Mouse (Mus musculus) gastrocnemius, postnatal 36 days (tissue): ENCODE results near the gene Samd4. TPM values are rescaled to one million over a fixed set of nuclear protein-coding genes. Genes with fewer than 3 reads are reported as not detected.

Experiments used
- DNase-seq, 2 experiments: peaks; one replicate each; pipeline ENCODE4 v3.0.0; 2022
- intact Hi-C: fragments of 180-260 bp; cut with DNase I; formaldehyde crosslinking; loops from one replicate; pipeline ENCODE4 v1.15.1; 2025
- long read RNA-seq, 2 experiments: library from polyadenylated mRNA; stranded (forward); transcript quantifications; one replicate each; pipeline ENCODE4 v2.0.0; 2021
- total RNA-seq, 2 experiments: library from RNA; stranded (reverse); gene quantifications; 2 replicates each; pipeline ENCODE4 v1.2.3; 2021

The Samd4 gene
- 10 to 100 TPM; 37.4 to 45.7 TPM for total RNA-seq
- long read RNA-seq, experiment 1, partial matches to known transcripts, result 1 of 9 reads
- long read RNA-seq, experiment 1, other reads (novel, unspliced or antisense), result 8 of 9 reads
- long read RNA-seq, experiment 2, full-length matches to known transcripts, result 1 of 17 reads
- long read RNA-seq, experiment 2, partial matches to known transcripts, result 3 of 17 reads
- long read RNA-seq, experiment 2, other reads (novel, unspliced or antisense), result 13 of 17 reads

DNA sequence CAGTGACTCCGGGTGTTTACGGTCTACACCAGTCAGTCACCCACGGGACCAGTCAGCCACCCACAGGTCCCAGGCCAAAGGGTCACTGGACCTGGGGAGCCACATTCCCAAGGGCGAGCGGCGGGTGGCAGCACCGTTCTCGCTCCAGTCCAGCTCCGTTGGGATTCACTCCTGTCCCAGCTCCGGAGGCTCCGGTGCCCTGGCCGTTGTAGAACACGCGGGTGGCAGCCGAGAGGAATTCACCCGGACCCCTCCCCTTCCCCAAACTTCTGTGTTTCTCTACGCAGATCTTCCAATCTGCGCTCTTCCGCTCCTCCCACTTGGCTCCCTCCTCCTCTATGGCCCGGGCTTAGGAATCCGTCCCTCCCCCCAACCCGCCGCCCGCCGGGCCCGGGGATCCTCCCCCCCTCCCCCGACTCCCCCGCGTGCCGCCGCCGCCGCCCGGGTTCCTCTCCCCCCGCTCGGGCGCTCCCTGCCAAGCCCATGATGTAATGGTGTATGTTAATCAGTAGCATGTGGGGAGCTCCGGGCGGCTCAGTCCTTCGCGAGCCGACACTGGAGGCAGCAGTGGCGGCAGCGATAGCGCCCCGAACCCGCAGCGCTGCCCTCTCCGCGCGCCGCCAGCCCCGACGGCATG is at the start of gene Samd4:
Gene Samd4, plus strand, starts transcription at position 424 of the 637 bp plus-strand sequence.
- DNase-seq, result peak; percentile 78 to 89
- intact Hi-C loops, result loop anchor here (1.0 to 5.0 kb wide), 3 partner anchors 205 to 370 kb away; partner anchors contain the start of gene Gch1

DNA sequence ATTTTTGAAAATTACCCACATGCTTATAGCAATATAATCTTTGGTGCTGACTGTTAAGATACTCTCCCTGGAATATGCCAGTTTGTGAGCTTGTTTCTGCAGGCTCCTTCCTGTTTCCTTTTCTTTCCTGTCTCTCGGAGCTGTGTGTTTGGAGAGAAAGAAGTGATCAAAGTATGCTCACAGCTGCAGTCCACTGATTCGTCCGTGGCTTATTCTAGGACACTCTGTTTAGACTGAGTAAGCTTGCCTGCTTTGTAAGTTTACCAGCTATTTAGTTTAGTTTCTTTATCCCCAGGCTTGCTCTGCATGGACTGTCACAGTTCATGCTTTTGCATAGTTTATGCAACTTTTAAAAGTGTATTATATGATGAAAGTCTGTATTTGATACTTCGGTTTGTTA is 43.3 kb upstream of the Samd4 start:
- DNase-seq, result no peak
- intact Hi-C loops, result no loop called here

DNA sequence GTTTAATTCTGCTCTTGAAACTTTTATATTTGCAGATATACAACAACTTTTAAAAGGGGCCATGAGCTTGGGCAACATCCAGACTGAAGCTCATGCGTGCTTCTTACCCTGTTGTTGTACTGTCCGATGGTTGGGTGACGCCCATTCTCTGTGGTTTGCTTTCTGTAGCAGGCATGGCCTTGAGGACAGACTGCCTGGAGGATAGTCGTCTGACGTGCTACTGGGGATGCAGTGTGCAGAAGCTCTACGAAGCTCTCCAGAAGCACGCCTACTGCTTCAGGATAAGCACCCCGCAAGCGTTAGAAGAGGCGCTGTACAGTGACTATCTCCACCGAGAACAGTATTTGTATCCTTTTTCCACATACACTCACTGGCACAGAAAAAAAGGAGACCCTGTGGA is 36.9 kb upstream of the Samd4 start:
- DNase-seq, result no peak
- intact Hi-C loops, result no loop called here

DNA sequence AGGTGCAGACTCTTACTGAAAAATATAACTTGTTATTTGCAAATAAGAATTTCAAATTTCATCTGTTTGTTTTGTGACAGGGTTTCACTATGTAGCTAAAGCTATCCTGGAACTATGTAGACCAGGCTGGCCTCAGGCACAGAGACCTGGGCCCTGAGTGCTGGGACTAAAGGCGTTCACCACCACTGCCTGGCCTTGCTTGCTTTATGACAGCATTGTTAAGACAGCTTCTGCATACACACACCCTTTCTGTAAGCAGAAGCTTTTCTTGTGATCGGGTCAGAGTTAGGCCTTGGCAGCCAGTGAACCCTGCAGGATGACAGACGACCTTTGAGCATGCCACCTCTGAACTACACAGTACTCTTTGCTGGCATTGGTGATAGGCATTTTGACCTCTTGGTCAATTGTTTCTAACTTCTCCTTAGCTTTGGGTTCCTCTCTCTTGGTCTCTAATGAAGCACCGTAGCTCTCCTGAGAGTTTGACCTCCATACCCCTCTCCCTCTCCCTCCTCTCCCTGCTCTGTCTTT is 34.5 kb upstream of the Samd4 start:
- DNase-seq, result no peak
- intact Hi-C loops, result no loop called here

DNA sequence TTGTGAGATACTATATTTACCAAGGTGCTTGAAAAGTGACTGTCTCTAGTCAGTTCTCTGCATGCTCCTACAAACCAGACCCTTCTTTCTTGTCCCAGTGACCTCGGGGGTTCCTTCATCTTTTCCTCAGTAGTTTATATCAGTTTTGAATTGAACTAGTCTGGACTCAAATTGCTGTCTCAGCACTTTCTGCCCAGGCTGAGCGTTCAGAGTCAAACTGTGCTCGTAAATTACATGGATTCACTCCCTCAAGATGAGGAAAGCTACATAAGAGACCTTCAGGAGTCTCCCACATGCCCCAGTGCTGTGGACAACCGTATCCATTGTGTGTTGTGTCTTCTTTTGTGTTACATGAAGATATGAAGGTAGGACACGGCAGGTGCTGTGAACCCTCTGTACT is 33.9 kb upstream of the Samd4 start:
- no peak for DNase-seq

DNA sequence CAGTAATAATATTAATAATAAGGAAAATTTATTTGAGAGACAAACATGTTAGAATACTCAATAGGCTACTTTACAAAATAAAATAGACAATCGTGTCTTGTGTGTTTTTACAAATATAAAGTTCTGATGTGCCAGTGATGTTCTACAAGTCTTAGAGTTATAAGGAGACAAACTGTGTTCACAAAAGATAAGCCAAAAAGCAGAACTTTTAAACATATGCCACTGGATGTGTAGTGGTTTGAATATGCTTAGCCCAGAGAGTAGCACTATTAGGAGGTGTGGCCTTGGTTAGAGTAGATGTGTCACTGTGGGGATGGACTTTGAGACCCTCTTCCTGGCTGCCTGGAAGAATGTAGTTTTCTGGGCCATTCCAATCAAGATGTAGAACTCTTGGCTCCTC is 32.9 kb upstream of the Samd4 start:
- intact Hi-C loops, result no loop called here
- DNase-seq, result no peak

More for the DNA sequence above, 33.9 kb upstream of the Samd4 start:
- intact Hi-C loops, result no loop called here

DNA sequence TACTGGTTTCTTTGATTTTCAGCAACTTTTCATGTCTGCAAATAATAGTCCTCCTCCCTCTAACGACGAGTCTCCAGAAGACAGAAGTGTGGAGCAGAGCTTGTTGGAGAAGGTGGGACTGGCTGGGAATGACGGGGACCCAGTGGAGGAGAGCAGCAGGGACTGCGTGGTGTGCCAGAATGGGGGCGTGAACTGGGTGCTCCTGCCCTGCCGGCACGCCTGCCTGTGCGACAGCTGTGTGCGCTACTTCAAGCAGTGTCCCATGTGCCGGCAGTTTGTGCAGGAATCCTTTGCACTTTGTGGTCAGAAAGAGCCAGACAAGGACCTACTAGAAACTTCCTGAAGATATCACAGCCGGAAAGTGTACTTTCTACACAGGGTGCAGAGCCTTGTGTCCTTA is 29.0 kb upstream of the Samd4 start:
- no peak for DNase-seq
- intact Hi-C loops, result no loop called here

DNA sequence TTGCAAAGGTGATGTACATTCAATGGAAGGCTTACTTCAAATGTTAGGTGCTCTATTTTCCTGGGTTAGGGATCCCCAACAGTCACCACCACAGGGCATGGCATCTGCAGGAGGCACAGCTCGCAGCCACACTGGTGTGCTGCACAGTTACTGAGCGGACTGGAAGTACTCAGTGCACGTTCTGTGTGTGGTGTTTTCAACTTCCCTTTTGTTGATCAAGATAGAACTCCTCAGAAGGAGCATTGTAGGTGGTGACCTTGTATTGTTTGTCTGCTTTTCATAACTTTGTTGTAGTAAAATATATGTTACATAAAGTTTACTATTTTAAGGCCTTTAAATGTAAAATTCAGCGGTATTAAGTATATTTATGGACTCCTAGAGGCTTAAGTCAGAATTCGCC is 19.7 kb upstream of the Samd4 start:
- intact Hi-C loops, result no loop called here
- DNase-seq, result no peak

DNA sequence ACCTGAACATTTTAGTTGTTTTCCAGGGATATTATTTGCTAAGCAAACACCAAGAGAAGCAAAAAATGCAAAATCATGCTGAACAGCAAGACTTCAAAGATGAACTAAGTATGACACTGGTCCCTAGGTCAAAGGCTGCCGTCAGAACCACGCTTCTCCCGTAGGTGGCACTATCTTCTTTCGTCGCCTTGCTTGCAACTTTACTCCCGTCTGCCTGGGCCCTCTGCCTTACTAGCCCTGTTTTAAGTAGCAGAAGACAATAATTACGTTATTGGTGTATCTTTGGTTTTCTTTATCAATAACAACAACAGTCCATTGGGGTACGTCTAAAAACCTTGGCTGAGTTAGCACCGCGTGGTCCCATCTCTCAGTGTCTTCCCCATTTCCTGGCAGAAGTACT is 1.7 kb upstream of the Samd4 start:
- intact Hi-C loops, result loop anchor here (5.0 kb wide), 2 partner anchors 306 to 371 kb away; partner anchors contain the start of gene Gch1
- peak; percentile 51 to 59 for DNase-seq

DNA sequence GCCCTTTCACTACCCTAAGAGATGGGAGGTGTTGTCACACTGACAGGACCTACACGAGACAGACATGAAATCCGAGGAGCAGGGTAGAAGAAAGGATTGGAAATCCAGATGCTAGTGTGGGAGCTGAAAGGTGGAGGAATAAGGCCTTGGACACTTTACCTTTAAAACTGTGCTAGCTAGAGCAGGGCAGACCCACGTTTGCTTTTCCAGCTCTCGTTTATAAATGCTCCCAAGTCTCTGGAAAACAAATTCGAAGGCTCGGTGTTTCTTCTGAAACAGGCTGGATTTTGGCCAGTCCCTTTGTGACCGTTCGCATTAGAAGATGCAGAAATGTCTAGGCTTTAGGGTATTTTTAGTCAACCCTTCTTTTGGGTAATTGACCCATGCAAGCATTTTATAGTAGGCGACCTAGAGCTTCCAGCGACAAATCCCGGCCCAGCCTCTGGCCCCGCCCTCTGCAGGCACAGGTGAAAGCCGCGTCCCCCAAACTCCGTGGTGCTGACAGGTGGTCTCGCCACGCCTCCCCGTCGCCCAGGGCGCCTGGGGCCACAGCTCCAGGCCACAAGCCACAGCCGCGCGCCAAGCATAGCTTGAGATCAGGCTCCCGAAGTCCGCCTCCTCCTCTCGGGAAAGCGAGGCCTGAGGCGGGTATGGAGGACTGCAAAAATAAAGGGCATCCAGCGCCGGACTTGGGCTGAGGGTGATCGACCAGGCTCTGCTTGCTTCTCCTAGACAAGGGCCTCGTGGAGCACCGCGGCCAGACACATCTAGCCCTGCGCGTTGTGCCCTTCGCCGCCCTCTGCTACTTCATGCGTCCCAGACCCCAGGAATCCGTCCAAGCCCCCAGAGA is 848 bp upstream of the Samd4 start:
- peak in 1 of 2 experiments; percentile 27 for DNase-seq
- intact Hi-C loops, result loop anchor here (5.0 kb wide), 2 partner anchors 305 to 370 kb away; partner anchors contain the start of gene Gch1

DNA sequence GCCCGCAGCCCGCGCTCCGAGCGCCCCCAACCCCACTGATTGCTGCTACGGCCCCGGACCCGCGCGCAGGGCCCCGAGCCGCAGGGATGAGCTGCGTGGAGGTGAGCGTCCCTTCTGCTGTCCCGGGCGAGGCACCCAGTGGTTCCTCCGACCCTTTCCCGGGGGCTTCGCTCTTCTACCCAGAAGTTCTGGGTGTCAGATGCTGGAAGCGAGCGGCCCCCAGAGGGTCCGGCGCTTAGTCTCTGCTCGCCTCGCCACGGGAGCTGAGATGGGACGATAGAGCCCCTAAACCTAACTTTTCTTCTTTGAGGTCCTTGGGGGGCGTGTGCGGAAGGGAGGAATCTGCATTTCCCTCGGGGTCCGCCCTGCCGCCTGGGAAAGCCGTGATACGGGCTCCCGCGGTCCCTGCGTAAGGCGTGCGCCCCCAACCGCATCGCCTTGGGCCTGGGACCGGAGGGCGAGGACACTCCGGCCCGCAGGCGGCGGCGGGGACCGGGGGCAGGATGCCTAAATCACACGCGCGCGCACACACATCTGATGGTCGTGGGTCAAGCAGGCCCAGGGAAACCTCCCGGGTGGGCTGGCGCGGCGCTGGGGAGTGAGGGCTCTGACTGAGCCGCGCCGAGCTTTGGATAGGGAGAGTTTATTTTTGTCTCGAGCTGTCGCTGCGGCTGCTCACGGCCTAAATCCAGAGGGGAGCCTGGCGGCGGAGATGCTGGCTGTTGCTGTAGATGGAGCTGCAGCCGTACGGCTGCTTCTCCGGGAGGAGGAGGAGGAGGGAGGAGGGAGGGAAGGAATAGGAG is 615 bp downstream of the Samd4 start:
- peak; percentile 55 to 67 for DNase-seq
- intact Hi-C loops, result loop anchor here (1.0 to 5.0 kb wide), 3 partner anchors 204 to 369 kb away; partner anchors contain the start of gene Gch1

DNA sequence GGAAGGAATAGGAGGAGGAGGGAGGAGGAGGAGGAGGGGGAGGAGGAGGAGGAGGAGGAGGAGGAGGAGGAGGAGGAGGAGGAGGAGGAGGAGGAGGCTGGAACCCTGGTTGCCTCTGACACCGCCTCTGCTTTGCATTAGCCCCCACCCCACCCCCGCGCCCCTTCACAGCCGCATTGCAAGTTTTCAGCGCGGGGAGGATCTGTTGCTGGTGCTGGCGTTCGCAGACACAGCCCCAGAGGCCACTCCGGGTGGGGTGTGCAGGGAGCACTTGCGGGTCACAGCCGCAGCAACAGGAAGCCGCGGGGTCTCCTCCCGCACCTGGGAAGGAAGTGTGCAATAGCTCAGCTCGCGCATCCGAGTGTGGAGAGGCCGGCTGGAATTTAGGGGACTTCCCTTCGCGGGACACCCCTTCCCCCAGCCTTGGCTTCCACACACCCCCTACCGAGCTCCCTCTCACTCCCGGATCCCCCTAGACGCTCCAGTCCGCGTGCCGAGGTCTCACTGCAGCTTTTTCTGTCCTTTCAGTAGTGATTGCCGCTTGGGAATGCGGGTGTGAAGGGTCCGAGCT is 1.3 kb downstream of the Samd4 start:
- peak; percentile 28 to 57 for DNase-seq
- intact Hi-C loops, result loop anchor here (1.0 to 5.0 kb wide), 4 partner anchors 119 to 368 kb away; partner anchors contain the start of gene Gch1

DNA sequence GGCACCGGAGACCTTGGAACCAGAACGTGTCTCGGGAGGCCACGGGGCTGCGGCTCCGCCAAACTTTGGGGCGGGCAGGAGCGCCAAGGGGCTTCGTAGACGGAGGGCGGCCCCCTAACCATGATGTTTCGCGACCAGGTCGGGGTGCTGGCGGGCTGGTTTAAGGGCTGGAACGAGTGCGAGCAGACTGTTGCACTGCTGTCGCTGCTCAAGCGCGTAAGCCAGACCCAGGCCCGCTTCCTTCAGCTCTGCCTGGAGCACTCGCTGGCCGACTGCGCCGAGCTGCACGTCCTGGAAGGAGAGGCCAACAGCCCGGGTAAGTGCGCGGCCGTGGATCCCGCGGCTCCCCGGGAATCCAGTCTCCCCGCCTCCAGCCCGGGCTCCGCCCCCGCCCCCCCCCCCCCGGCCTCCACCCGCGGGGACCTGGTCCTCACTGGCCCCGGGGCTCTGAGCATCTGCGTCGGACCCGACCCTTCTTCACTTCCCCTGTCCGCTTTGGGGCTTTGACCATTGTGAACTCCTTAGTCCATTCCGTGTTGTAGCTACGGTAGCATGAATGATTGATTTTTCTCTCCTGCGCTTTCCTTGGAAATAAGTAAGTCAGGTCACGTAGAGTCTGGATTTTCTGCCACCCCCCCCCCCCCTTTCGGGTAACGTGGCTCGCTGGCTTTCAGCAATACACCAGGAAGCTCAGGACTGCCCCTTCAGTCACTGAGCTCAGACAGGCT is 2.2 kb downstream of the Samd4 start:
- intact Hi-C loops, result loop anchor here (2.0 to 5.0 kb wide), 4 partner anchors 47 to 367 kb away; partner anchors contain the start of gene Gch1

DNA sequence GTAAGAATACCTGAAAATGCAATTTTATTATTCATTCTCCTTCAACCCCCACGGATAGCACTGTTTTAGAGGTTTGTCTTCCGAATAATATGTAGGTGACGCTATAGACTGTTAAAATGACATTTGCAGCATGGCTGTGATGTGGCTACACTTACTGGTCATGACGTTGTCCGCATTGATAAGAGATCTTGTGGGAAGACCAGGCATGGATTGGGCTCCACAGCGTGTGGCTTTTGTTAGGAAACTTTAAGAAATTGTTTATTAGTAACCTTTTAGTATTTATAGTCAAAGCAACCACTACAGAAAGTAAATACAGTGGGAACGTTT is 2.7 kb downstream of the Samd4 start:
- intact Hi-C loops, result loop anchor here (2.0 to 5.0 kb wide), 2 partner anchors 47 to 117 kb away; no protein-coding TSS in a partner anchor
- no peak for DNase-seq

More for the DNA sequence above, 2.2 kb downstream of the Samd4 start:
- DNase-seq, result peak; percentile 32 to 60

DNA sequence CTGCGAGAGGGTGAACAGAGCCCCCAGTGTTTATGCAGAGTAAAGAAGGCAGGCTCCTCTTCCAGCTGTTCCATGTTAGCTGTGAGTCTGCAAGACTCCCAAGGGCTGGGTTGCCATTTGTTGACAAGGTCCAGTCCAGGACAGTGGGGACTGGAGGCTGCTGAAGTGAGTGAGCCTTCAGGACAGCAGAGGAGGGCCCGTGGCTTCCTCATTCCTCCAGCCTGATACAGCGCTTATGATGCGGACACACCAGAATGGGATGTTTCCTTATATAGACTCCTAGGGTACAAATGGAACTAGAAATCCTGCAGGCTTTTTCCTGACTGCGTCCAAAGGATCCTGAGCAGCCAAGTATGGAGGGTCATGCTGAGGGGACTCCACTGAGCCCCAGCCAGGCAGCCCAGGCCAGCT is 3.2 kb downstream of the Samd4 start:
- intact Hi-C loops, result loop anchor here (2.0 to 5.0 kb wide), 2 partner anchors 46 to 117 kb away; no protein-coding TSS in a partner anchor
- DNase-seq, result peak; percentile 9 to 33

DNA sequence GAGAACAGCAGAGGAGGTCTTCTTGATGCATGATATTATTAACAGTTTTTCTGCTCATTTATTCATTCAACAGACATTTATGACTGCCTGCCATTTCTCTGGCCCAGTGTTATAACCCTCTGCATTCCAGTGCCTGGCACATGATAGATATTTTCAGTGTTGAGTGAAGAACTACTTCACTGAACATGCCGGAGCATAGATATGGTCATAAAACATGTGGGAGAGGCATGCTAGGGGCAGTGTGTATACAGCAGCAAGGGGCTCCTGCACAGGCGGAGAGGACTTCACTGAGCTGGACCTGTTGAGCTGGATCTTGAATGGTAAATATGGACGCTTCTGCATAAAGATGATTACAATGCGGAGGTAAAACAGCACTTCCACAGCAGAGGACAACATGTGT is 6.4 kb downstream of the Samd4 start:
- no peak for DNase-seq
- intact Hi-C loops, result loop anchor here (5.0 kb wide), 1 partner anchor 43 kb away; no protein-coding TSS in a partner anchor

DNA sequence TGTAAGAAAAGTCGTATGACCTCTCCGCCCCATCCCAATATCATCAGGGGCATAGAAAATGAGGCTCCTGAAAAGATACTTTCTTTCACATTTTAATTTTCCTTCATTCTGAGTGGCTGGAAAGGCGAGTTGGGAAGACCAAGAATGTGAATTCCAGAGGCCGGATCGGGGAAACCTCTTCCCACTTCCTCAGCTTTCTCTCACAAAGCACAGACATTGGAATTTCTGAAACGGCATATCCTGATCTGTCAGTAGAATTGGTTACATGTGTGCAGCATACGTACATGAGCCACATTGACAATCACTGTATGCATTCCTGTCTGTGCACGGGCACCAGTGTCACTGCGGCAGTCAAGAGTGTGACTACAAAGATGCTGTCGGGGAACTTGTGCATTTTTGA is 11.3 kb downstream of the Samd4 start:
- DNase-seq, result no peak
- intact Hi-C loops, result no loop called here

DNA sequence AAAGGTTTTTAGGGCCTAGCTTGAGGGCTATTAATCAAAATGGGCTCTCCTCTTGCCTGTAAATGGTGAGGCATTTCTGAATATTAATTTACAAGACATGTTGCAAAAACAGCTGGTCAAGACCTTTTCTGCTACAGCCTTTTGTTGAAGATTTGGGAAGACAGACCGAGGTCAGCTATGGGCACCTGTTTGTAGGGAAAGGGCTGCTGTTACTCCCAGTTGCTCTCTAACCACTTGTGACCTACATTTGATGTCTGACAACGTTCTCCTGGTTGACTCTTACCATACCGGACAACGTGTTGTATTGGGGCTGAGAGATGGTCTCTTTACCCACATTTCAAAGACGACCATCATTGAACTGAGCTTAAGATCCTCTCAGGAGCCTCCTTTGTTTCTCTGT is 15.3 kb downstream of the Samd4 start:
- intact Hi-C loops, result no loop called here

DNA sequence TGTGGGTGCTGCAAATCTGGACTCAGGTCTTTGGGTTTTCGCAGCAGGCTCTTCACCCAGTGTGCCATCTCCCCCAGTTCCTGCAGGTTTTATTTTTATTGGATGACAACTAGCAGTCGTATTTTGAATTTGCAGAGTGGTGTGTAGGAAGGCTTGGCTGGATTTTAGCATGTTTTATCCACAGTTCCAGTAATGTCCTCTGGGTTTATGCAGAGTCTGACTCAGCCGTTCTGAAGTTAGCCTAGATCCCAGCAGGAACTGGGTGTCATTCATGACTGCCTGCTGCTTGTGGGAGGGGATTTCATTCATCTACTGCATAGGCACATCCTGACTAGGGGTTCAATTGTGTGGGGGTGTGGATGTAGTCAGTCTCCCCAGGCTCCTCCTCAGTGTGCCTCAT is 16.0 kb downstream of the Samd4 start:
- intact Hi-C loops, result no loop called here
- DNase-seq, result no peak

More for the DNA sequence above, 15.3 kb downstream of the Samd4 start:
- DNase-seq, result no peak
